Mouse (Mus musculus): ENCODE measurements at regions not wholly inside any gene's neighbourhood (a gene's known extent, or its start where the extent isn't known, plus 50 kb on each side); places are given as distances from the start of the nearest gene placed in this dataset.

DNA sequence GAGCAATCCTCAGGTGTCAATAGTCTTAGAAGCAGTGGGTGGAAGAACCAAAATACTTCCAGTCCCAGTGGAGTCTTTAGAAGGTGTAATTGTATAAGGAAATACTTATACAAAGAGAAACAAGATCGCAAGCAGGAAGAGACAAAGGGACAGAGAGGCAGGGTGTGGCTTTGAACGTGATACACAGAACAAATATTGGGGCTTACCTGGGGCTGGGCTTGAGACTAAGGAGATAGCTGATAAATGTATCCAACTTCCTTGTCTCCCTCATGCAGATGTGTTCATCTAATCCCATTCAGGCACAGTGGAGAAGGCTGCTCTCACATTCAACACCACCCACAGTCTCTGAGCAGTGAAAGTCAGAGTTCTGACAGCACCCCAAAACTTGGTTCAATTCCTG lies 331.9 kb upstream of the Igfbp3 start:
- no peaks in the 10 kb centered on the region for H3K36me3 ChIP-seq (ENCODE audit: insufficient read depth, low read length)
- TF ChIP-seq NANOG (IDR thresholded peaks at IDR 0.05; ENCODE audit: borderline replicate concordance, low read length), result no peak
- no peak overlapping the region for H3K4me3 ChIP-seq (replicated peaks; ENCODE audit: low read length)
- no peaks in the 10 kb centered on the region for H3K4me1 ChIP-seq (replicated peaks; ENCODE audit: low read depth, low read length)
- peaks cover 10% of the 10 kb centered on the region for H3K9me3 ChIP-seq (ENCODE audit: low read length)
- H3K27me3 ChIP-seq (ENCODE audit: insufficient read depth, low read length), result no peaks in the 10 kb centered on the region

DNA sequence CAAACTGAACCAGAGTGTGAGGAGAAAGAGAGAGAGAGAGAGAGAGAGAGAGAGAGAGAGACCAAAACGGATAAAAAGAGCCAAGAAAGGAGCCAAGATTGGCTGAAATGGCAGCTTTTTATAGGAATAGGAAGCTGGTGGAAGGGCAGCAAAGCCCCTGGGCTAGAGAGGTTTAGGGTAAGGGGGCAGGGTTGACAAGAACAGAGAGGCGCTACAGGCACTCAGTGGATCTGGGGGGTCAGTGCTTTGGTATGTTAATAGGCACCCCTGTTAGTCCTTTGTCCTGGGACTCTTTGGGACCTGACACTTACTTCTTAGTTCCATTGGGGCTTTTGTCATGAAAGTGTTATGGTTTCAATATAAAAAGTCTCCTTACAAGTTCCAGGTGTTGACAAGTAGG lies 320.9 kb upstream of the Igfbp3 start:
- Histone ChIP-seq H3K4me1 (replicated peaks; ENCODE audit: low read depth, low read length) (peaks cover 39% of the 10 kb centered on the region), H3K36me3 (ENCODE audit: insufficient read depth, low read length) (peaks cover 17% of the 10 kb centered on the region; the same call in 1 of the 2 replicates), H3K4me3 (replicated peaks; ENCODE audit: low read length) (no peak overlapping the region), H3K9me3 (ENCODE audit: low read length) (peaks cover 43% of the 10 kb centered on the region), H3K27me3 (ENCODE audit: insufficient read depth, low read length) (peaks cover 11% of the 10 kb centered on the region)
- peak; percentile 25; the same call in 1 of the 2 replicates for TF ChIP-seq NANOG (IDR thresholded peaks at IDR 0.05; ENCODE audit: borderline replicate concordance, low read length)
- peak; percentile 36; the same call in 1 of the 2 replicates for TF ChIP-seq POU5F1 (IDR thresholded peaks at IDR 0.05; ENCODE audit: borderline replicate concordance, low read length)
- TF ChIP-seq CTCF (conservative IDR thresholded peaks at IDR 0.05; ENCODE audit: low read length), result no peak

DNA sequence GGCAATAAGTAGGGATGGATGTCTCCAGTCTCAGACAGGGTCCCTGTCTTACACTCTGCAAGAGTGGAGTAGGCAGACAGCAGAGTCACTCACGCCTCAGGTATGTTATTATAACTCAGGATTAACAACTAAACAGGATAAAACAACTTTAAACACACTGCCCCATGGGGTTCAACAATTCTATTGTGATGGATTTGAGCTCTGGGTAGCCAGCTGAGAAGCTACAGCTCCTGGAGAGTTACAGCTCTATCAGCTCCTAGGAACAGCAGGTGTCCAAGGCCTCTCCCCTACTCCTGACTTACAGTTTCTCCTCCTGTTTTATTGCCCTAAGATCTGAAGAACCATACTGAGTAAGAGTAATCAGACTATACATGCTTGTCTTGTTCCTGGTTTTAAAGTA lies 319.6 kb upstream of the Igfbp3 start:
- H3K36me3 ChIP-seq (ENCODE audit: insufficient read depth, low read length), result peaks cover 17% of the 10 kb centered on the region; the same call in 1 of the 2 replicates
- H3K4me3 ChIP-seq (replicated peaks; ENCODE audit: low read length), result no peak overlapping the region
- H3K4me1 ChIP-seq (replicated peaks; ENCODE audit: low read depth, low read length), result peaks cover 39% of the 10 kb centered on the region
- peaks cover 30% of the 10 kb centered on the region for H3K9me3 ChIP-seq (ENCODE audit: low read length)
- H3K27me3 ChIP-seq (ENCODE audit: insufficient read depth, low read length), result peaks cover 17% of the 10 kb centered on the region
- no peak for TF ChIP-seq CTCF (conservative IDR thresholded peaks at IDR 0.05; ENCODE audit: low read length)
- peak; percentile 70 for TF ChIP-seq NANOG (IDR thresholded peaks at IDR 0.05; ENCODE audit: borderline replicate concordance, low read length)
- TF ChIP-seq POU5F1 (IDR thresholded peaks at IDR 0.05; ENCODE audit: borderline replicate concordance, low read length), result peak; percentile 75; the same call in 1 of the 2 replicates

DNA sequence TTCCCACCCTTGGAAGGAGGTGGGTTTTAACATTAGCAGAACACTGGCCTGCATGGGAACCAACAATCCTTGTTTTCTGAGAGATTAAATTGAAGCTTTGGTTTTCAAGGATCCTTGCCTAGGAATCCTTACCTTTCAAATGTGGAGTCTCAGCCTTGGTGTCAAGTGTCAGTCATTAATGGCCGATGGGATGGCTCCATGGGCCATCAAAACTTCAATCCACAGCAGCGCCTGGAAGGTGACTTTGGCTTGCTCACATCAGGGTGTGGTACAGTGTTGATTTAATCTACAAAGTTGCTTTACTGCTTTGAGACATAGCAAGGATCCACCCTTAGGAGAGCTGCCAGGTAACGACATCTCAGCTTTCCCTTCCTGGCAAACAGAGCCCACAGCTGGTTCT lies 318.1 kb upstream of the Igfbp3 start:
- H3K9me3 ChIP-seq (ENCODE audit: low read length), result peaks cover 15% of the 10 kb centered on the region
- no peak overlapping the region for H3K4me3 ChIP-seq (replicated peaks; ENCODE audit: low read length)
- H3K36me3 ChIP-seq (ENCODE audit: insufficient read depth, low read length), result peaks cover 7% of the 10 kb centered on the region; the same call in 1 of the 2 replicates
- H3K4me1 ChIP-seq (replicated peaks; ENCODE audit: low read depth, low read length), result peaks cover 39% of the 10 kb centered on the region
- no peak for TF ChIP-seq CTCF (conservative IDR thresholded peaks at IDR 0.05; ENCODE audit: low read length)
- peak; percentile 97 for TF ChIP-seq NANOG (IDR thresholded peaks at IDR 0.05; ENCODE audit: borderline replicate concordance, low read length)
- TF ChIP-seq POU5F1 (IDR thresholded peaks at IDR 0.05; ENCODE audit: borderline replicate concordance, low read length), result no peak
- H3K27me3 ChIP-seq (ENCODE audit: insufficient read depth, low read length), result peaks cover 15% of the 10 kb centered on the region

DNA sequence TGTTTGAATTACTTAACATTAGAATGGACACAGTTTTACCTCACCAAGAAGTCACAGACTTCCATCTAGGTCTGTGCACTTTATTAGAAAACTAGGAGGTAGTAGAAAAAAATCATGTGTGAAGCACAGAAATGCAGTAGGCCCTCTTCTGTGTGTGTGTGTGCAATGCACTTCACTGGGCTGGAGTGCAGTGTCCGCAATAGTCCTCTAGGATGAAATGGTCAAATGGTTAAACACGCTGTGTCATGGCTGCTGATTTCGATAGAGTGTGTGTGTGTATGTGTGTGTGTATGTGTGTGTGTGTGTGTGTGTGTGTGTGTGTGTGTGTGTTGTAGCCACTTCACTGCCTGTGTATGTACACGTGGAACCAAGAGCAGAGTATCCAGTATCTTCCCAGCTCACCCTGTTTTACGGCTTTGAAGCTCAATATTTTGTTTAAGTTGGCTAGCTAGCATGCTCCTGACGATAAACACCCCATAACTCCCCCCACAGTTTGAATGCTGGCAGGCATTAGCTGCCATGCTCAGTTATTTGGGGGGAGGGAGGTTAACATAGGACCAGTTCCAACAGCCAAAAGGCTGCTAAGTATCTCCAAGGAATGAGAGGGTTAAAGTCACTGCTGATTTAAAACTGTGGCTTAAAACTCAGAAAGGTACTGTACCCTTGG lies 316.9 kb upstream of the Igfbp3 start:
- peaks cover 39% of the 10 kb centered on the region for H3K4me1 ChIP-seq (replicated peaks; ENCODE audit: low read depth, low read length)
- H3K9me3 ChIP-seq (ENCODE audit: low read length), result peaks cover 3% of the 10 kb centered on the region
- peaks cover 18% of the 10 kb centered on the region for H3K27me3 ChIP-seq (ENCODE audit: insufficient read depth, low read length)
- no peaks in the 10 kb centered on the region for H3K36me3 ChIP-seq (ENCODE audit: insufficient read depth, low read length)
- TF ChIP-seq NANOG (IDR thresholded peaks at IDR 0.05; ENCODE audit: borderline replicate concordance, low read length) (no peak), CTCF (conservative IDR thresholded peaks at IDR 0.05; ENCODE audit: low read length) (no peak), POU5F1 (IDR thresholded peaks at IDR 0.05; ENCODE audit: borderline replicate concordance, low read length) (no peak)
- no peak overlapping the region for H3K4me3 ChIP-seq (replicated peaks; ENCODE audit: low read length)

DNA sequence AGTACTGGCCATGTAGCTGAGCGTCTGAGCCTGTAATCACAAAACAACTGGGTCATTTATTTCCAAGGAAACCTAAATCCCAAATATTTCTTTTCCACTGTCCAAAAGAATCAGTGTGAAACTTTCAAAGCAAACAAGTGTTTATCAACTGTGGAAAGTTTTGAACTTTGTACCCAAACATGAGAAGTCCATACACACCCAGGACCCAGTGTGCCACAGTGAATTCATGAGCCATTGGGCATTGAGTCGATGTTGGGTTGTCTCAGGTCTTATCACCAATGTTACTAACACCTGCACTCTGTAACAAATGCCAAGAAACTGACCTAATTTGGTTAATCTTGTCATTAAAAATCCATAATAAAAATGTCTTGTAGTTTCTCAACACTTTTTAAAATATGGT lies 305.8 kb upstream of the Igfbp3 start:
- Histone ChIP-seq H3K27me3 (ENCODE audit: insufficient read depth, low read length) (no peaks in the 10 kb centered on the region; the same call in 1 of the 2 replicates), H3K9me3 (ENCODE audit: low read length) (peaks cover 14% of the 10 kb centered on the region), H3K36me3 (ENCODE audit: insufficient read depth, low read length) (no peaks in the 10 kb centered on the region), H3K4me1 (replicated peaks; ENCODE audit: low read depth, low read length) (no peaks in the 10 kb centered on the region), H3K4me3 (replicated peaks; ENCODE audit: low read length) (no peak overlapping the region)
- TF ChIP-seq CTCF (conservative IDR thresholded peaks at IDR 0.05; ENCODE audit: low read length) (no peak), NANOG (IDR thresholded peaks at IDR 0.05; ENCODE audit: borderline replicate concordance, low read length) (no peak), POU5F1 (IDR thresholded peaks at IDR 0.05; ENCODE audit: borderline replicate concordance, low read length) (no peak)

DNA sequence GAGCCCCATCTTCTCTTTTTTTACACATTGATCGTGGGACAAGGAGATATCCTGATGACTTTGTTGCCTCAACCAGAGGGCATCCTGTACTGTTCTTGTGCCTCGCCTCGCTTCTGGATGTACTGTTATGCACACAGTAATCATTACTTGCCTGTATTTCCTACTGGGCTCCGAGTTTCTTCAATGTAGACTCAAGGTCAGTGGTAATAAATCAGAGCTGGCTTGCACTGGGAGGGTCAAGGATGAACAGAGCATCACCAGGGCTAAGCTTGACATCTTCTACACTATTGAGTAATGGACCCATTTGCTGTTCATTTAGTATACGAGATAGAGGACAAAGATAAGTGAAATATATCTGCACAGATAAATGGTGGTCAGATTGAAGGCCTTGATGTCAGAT lies 295.1 kb upstream of the Igfbp3 start:
- no peaks in the 10 kb centered on the region for H3K27me3 ChIP-seq (ENCODE audit: insufficient read depth, low read length)
- H3K4me3 ChIP-seq (replicated peaks; ENCODE audit: low read length), result no peak overlapping the region
- H3K4me1 ChIP-seq (replicated peaks; ENCODE audit: low read depth, low read length), result peaks cover 8% of the 10 kb centered on the region
- TF ChIP-seq POU5F1 (IDR thresholded peaks at IDR 0.05; ENCODE audit: borderline replicate concordance, low read length) (no peak), NANOG (IDR thresholded peaks at IDR 0.05; ENCODE audit: borderline replicate concordance, low read length) (no peak), CTCF (conservative IDR thresholded peaks at IDR 0.05; ENCODE audit: low read length) (no peak)
- 0 out of 2 replicates have a peak, but pooled peaks cover 4% of the 10 kb centered on the region for H3K9me3 ChIP-seq (ENCODE audit: low read length)
- H3K36me3 ChIP-seq (ENCODE audit: insufficient read depth, low read length), result no peaks in the 10 kb centered on the region

DNA sequence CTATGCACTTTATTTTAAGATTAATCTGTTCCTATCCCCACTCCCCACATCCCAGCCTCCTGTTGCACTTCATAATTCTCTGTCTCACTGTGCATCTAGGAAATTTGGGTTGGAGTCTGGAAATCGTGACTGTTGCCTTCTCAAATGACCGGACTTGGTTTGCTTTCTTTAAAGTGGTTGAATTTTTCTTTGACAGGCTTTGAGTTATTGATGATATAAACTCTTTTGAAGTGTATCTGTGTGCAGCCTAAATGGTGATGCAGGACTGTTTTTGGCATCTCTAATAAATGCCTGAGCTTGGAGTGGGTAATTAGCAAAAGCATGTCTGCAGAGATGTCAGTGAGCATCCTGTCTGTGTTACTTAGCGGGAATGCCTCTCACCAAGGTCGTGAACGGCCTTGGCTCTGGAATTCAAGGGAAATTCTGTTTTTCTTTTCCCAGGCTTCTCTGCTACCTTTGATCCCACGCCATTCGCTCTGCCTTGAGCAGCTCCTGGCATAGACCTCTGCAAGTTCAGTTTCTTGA lies 292.8 kb upstream of the Igfbp3 start:
- H3K27me3 ChIP-seq (ENCODE audit: insufficient read depth, low read length), result no peaks in the 10 kb centered on the region

More for the DNA sequence above, 292.8 kb upstream of the Igfbp3 start:
- Histone ChIP-seq H3K36me3 (ENCODE audit: insufficient read depth, low read length) (no peaks in the 10 kb centered on the region), H3K9me3 (ENCODE audit: low read length) (0 out of 2 replicates have a peak, but pooled peaks cover 4% of the 10 kb centered on the region), H3K4me1 (replicated peaks; ENCODE audit: low read depth, low read length) (peaks cover 8% of the 10 kb centered on the region), H3K4me3 (replicated peaks; ENCODE audit: low read length) (no peak overlapping the region)
- TF ChIP-seq CTCF (conservative IDR thresholded peaks at IDR 0.05; ENCODE audit: low read length) (no peak), NANOG (IDR thresholded peaks at IDR 0.05; ENCODE audit: borderline replicate concordance, low read length) (no peak), POU5F1 (IDR thresholded peaks at IDR 0.05; ENCODE audit: borderline replicate concordance, low read length) (no peak)
